7 mouse cellular contexts compared by ENCODE assay signal in genomic region chr3:123446708-123447537, GRCm38 (mm10). TPM values are rescaled to one million over a fixed set of nuclear protein-coding genes. Genes with fewer than 3 reads are reported as not detected.
A peak's percentile ranks its signal among the peaks of the same experiment; 100 is the strongest.
DNase-seq lines count a peak whose midpoint lies in the region; ATAC-seq lines count a peak whose summit lies in the region.

Gene Prss12, plus strand, starts transcription at chr3:123446913.

- peaks cover 5% of the 10 kb centered on the region; the same call in 1 of the 2 replicates for H3K4me1 ChIP-seq in intestine, embryonic 15.5 days (replicated peaks)

- peak within 1 kb of the TSS; percentile 75 for H3K4me3 ChIP-seq in intestine, embryonic 15.5 days (replicated peaks)

- peak; percentile 75 for DNase-seq in adrenal gland, postnatal 14 days
- peak; percentile 13 for DNase-seq in gastrocnemius, postnatal 25 days
- DNase-seq in left cerebral cortex, postnatal 25 days (ENCODE audit: low spot score in 2 of 2): peak; percentile 45 to 59
- DNase-seq in mesoderm, embryonic 11.5 days (ENCODE audit: low read depth, low spot score): peak; percentile 25
- DNase-seq in right cerebral cortex, postnatal 36 days (ENCODE audit: low spot score in 2 of 2): peak; percentile 37 to 43

- no peaks in the 10 kb centered on the region for H3K36me3 ChIP-seq in intestine, embryonic 15.5 days

- intact Hi-C loops in left cerebral cortex, postnatal 25 days (cut with DNase I): no loop called here

- under 1% methylated on average over 78 of the region's 84 CpGs for WGBS in intestine, embryonic 15.5 days

- H3K9ac ChIP-seq in intestine, embryonic 15.5 days: peak within 1 kb of the TSS; percentile 66

- no peak within 1 kb of the TSS for H3K27ac ChIP-seq in intestine, embryonic 15.5 days

- H3K4me2 ChIP-seq in intestine, embryonic 15.5 days (replicated peaks): peak within 1 kb of the TSS; percentile 100

- ATAC-seq in common myeloid progenitor, adult 5-6 weeks (replicated peaks; ENCODE audit: low read depth, poor library complexity, severe bottlenecking): peak; percentile 43
- peak; percentile 80 for ATAC-seq in intestine, embryonic 15.5 days

- no peaks in the 10 kb centered on the region for H3K9me3 ChIP-seq in intestine, embryonic 15.5 days

- H3K27me3 ChIP-seq in intestine, embryonic 15.5 days (replicated peaks): peaks cover 17% of the 10 kb centered on the region

RNA-seq across cellular contexts. Expression of gene Prss12, which starts in this region (rescaled TPM):
- total RNA-seq in adrenal gland, postnatal 14 days (2021): 1.7 and 3.9 TPM in 2 replicates
- total RNA-seq in common myeloid progenitor, adult 5-6 weeks (2017): not detected in 2 replicates
- total RNA-seq in gastrocnemius, postnatal 25 days (2021): 1 to 10 TPM in 1 of 2 experiments, under 1 TPM in 1; 0.84 to 1.6 TPM
- polyA plus RNA-seq in intestine, embryonic 15.5 days (2015; fragmentation: Nextera tagmentation; extraction: Ambion mirVana): 5.4 and 6.3 TPM in 2 replicates
- 10 to 100 TPM; 14.8 to 15.0 TPM for total RNA-seq in left cerebral cortex, postnatal 25 days (2021)

Comparison
In these comparisons a context has a peak if more than half of its experiments do, and no peak if none do; other contexts are left out.
1. Peak in ATAC-seq in common myeloid progenitor, adult 5-6 weeks; RNA of the gene not detected or under 1 TPM.
2. DNase-seq: peak in every context shown above with its lines; median percentile 75 in adrenal gland, postnatal 14 days; 52 in left cerebral cortex, postnatal 25 days; 40 in right cerebral cortex, postnatal 36 days; 25 in mesoderm, embryonic 11.5 days; 13 in gastrocnemius, postnatal 25 days.